Mouse (Mus musculus) lung, embryonic 16.5 days (tissue): ENCODE measurements around the gene Tbc1d22b. TPM values are rescaled to one million over a fixed set of nuclear protein-coding genes. Genes with fewer than 3 reads are reported as not detected.
A peak's percentile ranks its signal among the peaks of the same experiment; 100 is the strongest.
"Not testable (repeated sequence)": the region's sequence is repeated elsewhere in the genome, so short reads cannot be mapped to it uniquely, and the experiment has no call there.

ENCODE experiments used
- ATAC-seq: fragments of 200-750 bp; cut with Nextera tagmentation; 2 replicates; pipeline ENCODE4 v1.8.0; 2017; ENCODE audit warnings: low read depth, mild to moderate bottlenecking, moderate library complexity
- H3K27ac ChIP-seq: fragments of 300-500 bp; sonication (generic); 2 replicates; pipeline ENCODE4 v1.5.1; 2014; ENCODE audit warnings: mild to moderate bottlenecking, control low read depth, low read length
- H3K27me3 ChIP-seq: fragments of 300-500 bp; sonication (generic); 2 replicates; pipeline ENCODE4 v1.6.1; 2014; ENCODE audit warnings: low read depth, low read length, mixed read lengths; ENCODE audit not compliant: control insufficient read depth, insufficient read depth
- H3K36me3 ChIP-seq: fragments of 300-500 bp; sonication (generic); 2 replicates; pipeline ENCODE4 v1.6.1; 2014; ENCODE audit warnings: low read length; ENCODE audit not compliant: control insufficient read depth, insufficient read depth
- H3K4me1 ChIP-seq: fragments of 300-500 bp; sonication (generic); replicated peaks from 2 replicates; pipeline ENCODE4 v1.6.1; 2014; ENCODE audit warnings: low read length, mixed read lengths; ENCODE audit not compliant: control insufficient read depth, insufficient read depth
- H3K4me2 ChIP-seq: fragments of 300-500 bp; sonication (generic); 2 replicates; pipeline ENCODE4 v1.6.1; 2014; ENCODE audit warnings: low read depth, low read length, control low read depth
- H3K4me3 ChIP-seq: fragments of 300-500 bp; sonication (generic); 2 replicates; pipeline ENCODE4 v1.5.1; 2014; ENCODE audit warnings: mild to moderate bottlenecking, low read length, control low read depth
- H3K9ac ChIP-seq: fragments of 300-500 bp; sonication (generic); 2 replicates; pipeline ENCODE4 v1.6.1; 2014; ENCODE audit warnings: low read length, control low read depth
- H3K9me3 ChIP-seq: fragments of 300-500 bp; sonication (generic); 2 replicates; pipeline ENCODE4 v1.6.1; 2016; ENCODE audit warnings: low read length; ENCODE audit not compliant: control insufficient read depth
- WGBS: fragments of 180-500 bp; shearing (Covaris S2); extraction: QIAGEN DNeasy Blood & Tissue Kit; methylation state at CpG from one replicate; pipeline ENCODE4 v1.1.7; 2014; 5-methylcytosine and 5-hydroxymethylcytosine counted together
- polyA plus RNA-seq: library from polyadenylated mRNA; unstranded; fragments of >200 nt; fragmentation: Nextera tagmentation; extraction: Ambion mirVana; gene quantifications from 2 replicates; pipeline ENCODE4 v1.2.1, GENCODE M21; 2015

Gene Tbc1d22b
- polyA plus RNA-seq, 1 experiment from 2014 or later = 14.9 TPM

DNA sequence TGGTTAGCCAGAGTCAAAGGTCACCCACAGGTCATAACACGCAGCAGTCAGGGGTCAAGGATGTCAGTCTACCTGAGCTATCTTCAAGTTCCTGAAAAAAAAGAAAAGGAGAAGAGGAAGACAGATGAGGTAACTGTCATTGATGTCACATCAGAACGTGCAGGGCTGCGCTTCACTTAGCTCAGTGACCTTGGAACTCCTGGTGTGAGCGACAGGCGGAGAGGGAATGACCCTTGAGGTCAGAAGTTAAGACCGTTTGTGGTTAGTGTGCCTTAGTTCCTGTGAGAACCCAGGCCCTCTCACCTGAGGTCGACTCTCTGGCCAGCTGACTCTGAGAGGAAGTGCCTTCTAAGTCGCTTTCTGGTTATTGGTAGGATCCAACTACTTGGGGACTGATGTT lies 38.9 kb upstream of the Tbc1d22b start:
- 50% methylated on average over 8 of the region's 8 CpGs for WGBS
- Histone ChIP-seq H3K4me3 (no peak overlapping the region), H3K36me3 (no peaks in the 10 kb centered on the region), H3K9ac (no peak overlapping the region), H3K4me2 (no peak overlapping the region), H3K9me3 (no peaks in the 10 kb centered on the region), H3K4me1 (peaks cover 2% of the 10 kb centered on the region; the same call in 1 of the 2 replicates), H3K27me3 (no peaks in the 10 kb centered on the region), H3K27ac (no peak overlapping the region)
- ATAC-seq = no peak

DNA sequence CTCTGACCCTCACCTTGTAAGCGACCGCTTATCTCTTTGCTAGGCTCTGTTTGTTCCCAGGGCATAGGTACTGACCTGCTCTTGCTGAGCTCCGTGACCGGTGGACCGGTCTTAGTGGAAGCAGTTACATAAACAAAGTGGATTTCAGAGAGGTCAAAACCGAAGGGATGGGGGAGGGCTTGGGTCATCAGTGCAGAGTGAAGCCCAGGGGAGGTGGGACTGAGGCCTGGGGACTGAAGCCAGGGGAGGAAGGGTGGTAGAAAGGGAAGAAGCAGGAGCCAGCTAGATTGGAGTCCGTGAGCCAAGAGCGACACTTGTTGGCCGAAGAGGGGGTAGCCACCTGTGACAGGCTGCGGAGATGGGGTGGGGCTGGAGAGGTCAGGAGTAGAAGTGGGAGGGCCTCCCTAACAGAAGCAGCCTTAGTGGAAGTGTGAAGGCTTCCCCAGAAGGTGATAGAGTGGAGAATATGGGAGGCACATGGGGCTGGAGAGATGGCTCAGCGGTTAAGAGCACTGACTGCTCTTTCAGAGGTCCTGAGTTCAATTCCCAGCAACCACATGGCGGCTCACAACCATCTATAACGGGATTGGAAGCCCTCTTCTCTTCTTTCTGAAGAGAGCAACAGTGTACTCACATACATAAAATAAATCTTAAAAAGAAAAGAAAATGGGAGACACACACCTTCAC lies 36.4 kb upstream of the Tbc1d22b start:
- H3K9ac ChIP-seq = no peak overlapping the region
- no peaks in the 10 kb centered on the region for H3K27me3 ChIP-seq
- no peaks in the 10 kb centered on the region for H3K36me3 ChIP-seq
- peak; percentile 82 for ATAC-seq
- peaks cover 2% of the 10 kb centered on the region; the same call in 1 of the 2 replicates for H3K4me1 ChIP-seq
- WGBS = 21% methylated on average over 13 of the region's 13 CpGs
- no peak overlapping the region for H3K4me2 ChIP-seq
- H3K27ac ChIP-seq = no peak overlapping the region
- H3K9me3 ChIP-seq = no peaks in the 10 kb centered on the region
- H3K4me3 ChIP-seq = no peak overlapping the region

DNA sequence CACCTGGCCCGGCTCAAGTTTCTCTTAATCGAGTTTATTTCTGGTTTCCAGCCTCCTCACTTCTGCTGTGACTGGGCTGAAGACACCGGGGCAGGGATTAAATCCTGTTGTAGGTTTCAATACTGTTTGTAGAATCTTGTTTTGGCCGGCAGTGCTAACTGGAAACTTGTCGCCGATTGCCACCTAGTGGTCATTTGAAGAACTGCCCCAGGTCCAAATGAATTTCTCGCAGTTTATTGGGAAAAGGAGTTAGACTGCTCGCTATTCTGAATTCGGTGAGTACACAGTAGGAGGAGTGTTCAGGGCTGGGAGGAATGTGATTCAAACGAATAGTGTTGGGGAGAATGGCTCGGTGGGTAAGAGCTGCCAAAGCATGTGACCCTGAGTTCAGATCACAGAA lies 35.1 kb upstream of the Tbc1d22b start:
- ATAC-seq = peak; percentile 39
- no peak overlapping the region for H3K27ac ChIP-seq
- WGBS = 2% methylated on average over 11 of the region's 11 CpGs
- H3K4me1 ChIP-seq = peaks cover 2% of the 10 kb centered on the region; the same call in 1 of the 2 replicates
- H3K4me2 ChIP-seq = no peak overlapping the region
- no peaks in the 10 kb centered on the region for H3K9me3 ChIP-seq
- no peak overlapping the region for H3K9ac ChIP-seq
- no peak overlapping the region for H3K4me3 ChIP-seq
- H3K27me3 ChIP-seq = no peaks in the 10 kb centered on the region
- no peaks in the 10 kb centered on the region for H3K36me3 ChIP-seq

DNA sequence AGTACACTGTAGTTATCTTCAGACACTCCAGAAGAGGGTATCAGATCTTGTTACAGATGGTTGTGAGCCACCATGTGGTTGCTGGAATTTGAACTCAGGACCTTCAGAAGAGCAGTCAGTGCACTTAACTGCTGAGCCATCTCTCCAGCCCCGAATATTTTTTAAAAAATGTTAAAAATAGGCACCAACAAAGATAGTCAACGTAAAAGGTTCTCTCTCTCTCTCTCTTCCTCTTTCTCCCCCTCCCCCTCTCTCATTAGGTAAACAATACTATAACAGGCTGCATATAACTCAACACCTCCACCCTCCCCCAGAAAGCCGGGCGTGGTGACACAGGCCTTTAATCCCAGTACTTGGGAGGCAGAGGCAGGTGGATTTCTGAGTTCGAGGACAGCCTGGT lies 30.9 kb upstream of the Tbc1d22b start:
- ATAC-seq, H3K27me3 ChIP-seq: not testable (repeated sequence)
- WGBS = 81% methylated on average over 5 of the region's 5 CpGs

DNA sequence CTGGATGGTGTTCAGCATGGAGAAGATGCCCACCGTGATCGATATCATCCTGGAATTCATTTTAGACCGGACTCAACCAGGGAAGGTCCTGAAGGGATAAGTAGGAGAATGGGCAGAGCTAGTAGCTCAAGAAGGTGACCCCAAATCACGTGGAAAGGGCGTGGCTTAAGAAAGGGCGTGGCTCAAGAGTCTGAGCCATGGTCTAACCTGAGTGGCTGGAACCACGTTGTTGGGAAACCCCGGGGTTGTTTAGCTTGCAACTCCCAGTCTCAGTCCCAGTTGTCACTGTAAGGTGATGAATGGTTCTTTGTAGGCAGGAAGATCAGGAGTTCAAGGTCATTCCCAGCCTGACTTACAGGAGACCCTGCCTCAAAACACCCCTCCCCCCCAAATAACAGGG lies 29.9 kb upstream of the Tbc1d22b start:
- WGBS = 66% methylated on average over 8 of the region's 8 CpGs
- no peak overlapping the region for H3K9ac ChIP-seq
- no peaks in the 10 kb centered on the region for H3K27me3 ChIP-seq
- no peak for ATAC-seq
- H3K4me3 ChIP-seq = no peak overlapping the region
- H3K4me1 ChIP-seq = no peaks in the 10 kb centered on the region
- H3K4me2 ChIP-seq = no peak overlapping the region
- H3K9me3 ChIP-seq = no peaks in the 10 kb centered on the region
- no peaks in the 10 kb centered on the region for H3K36me3 ChIP-seq
- no peak overlapping the region for H3K27ac ChIP-seq

More for the DNA sequence above, 30.9 kb upstream of the Tbc1d22b start:
- not testable (repeated sequence) for H3K4me3 ChIP-seq, H3K4me1 ChIP-seq, H3K9me3 ChIP-seq, H3K36me3 ChIP-seq, H3K4me2 ChIP-seq, H3K9ac ChIP-seq, H3K27ac ChIP-seq

DNA sequence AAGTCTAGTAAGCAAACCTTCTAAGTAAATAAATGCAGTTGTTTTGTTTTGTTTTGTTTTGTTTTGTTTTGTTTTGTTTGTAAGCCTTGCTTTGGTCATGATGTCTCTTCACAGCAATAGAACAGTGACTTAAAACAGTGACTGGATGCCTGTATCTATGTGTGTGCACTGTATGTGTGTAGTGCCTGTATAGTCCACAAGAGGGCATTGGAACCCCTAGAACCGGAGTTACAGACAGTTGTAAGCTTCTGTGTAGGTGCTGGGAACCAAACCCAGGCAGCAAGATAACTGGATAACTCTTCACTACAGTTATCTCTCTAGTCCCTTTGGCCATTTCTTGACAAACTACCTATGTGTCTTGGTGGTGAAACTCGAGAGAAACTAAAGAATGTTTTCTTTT lies 24.0 kb upstream of the Tbc1d22b start:
- no peaks in the 10 kb centered on the region for H3K36me3 ChIP-seq
- H3K9me3 ChIP-seq = no peaks in the 10 kb centered on the region
- H3K4me3 ChIP-seq = no peak overlapping the region
- H3K27me3 ChIP-seq = no peaks in the 10 kb centered on the region
- ATAC-seq = no peak
- H3K4me1 ChIP-seq = no peaks in the 10 kb centered on the region
- WGBS = 79% methylated on average over 2 of the region's 2 CpGs
- H3K27ac ChIP-seq = no peak overlapping the region
- H3K4me2 ChIP-seq = no peak overlapping the region
- no peak overlapping the region for H3K9ac ChIP-seq

DNA sequence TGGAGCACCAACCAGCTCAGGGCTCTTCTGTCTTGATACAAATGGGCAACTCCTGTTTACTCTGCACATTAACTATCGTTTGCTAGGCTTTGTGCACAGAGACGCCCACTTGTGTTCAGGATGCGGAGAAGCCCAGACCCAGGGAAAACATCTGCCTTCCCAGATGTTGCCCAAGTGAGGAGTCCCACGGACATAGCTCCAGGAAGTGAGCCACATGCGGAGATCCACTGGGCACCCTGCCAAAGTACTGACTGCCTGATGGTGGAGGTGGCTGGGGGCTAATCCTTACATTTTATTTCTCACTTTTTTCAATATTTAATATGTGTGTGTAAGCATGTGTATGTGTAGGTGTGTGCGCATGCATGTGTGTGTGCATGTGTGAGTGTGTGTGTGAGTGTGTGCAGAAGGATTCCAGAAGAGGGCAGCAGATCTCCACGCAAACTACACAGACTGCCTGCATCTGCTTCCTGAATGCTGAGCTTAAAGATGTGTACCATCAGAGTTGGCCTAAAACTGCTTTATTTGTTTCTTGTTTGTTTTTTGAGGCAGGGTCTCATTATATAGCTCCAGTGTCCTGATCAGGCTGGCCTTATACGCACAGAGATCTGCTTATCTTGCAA lies 20.9 kb upstream of the Tbc1d22b start:
- peak; percentile 15; the same call in 1 of the 2 replicates for ATAC-seq

DNA sequence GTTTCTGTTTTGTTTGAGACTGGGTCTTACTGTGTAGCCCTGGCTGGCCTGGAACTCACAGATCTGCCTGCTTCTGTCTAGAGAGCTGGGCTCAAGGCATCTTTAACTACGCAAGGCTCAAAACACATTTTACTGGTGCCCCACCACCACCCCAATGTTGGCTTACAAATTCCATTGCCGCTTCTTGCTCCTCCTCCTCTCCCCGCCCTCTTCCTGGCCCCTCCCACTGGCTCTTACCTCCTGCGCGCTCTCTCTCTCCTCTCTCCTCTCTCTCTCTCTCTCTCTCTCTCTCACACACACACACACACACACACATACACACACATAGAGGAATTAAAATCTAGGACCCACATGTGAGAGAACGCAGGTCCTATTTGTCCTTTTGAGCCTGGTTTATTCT lies 19.1 kb upstream of the Tbc1d22b start:
- no peak overlapping the region for H3K4me3 ChIP-seq
- no peak overlapping the region for H3K27ac ChIP-seq
- H3K9me3 ChIP-seq = no peaks in the 10 kb centered on the region
- H3K4me1 ChIP-seq = peaks cover 7% of the 10 kb centered on the region
- no peaks in the 10 kb centered on the region for H3K36me3 ChIP-seq
- H3K4me2 ChIP-seq = no peak overlapping the region
- no peak for ATAC-seq
- no peak overlapping the region for H3K9ac ChIP-seq
- 71% methylated on average over 6 of the region's 6 CpGs for whole genome bisulfite sequencing
- H3K27me3 ChIP-seq = no peaks in the 10 kb centered on the region

More for the DNA sequence above, 20.9 kb upstream of the Tbc1d22b start:
- Histone ChIP-seq H3K36me3 (no peaks in the 10 kb centered on the region), H3K27me3 (no peaks in the 10 kb centered on the region), H3K27ac (no peak overlapping the region), H3K4me3 (no peak overlapping the region), H3K9ac (no peak overlapping the region), H3K9me3 (no peaks in the 10 kb centered on the region), H3K4me1 (peaks cover 7% of the 10 kb centered on the region), H3K4me2 (no peak overlapping the region)
- WGBS = 64% methylated on average over 8 of the region's 8 CpGs

DNA sequence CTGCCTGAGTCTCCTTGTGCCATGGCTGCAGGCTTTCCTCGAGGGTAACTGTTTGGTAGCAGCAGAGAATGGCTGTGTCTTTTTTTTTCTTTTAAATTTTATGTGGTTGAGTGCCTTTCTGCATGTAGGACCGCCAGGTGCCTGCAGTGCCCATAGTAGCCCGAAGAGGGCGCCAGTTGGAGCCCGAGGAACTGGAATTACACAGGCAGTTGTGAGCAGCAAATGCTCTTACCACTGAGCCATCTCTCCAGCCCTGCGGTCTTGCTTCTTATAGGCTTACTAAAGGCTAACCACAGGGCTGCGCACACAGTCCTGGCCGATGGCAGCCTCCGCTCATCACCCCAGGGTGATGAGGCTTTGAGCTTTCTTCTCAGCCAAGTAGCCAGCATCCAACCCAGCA lies 18.3 kb upstream of the Tbc1d22b start:
- no peak overlapping the region for H3K27ac ChIP-seq

More for the DNA sequence above, 18.3 kb upstream of the Tbc1d22b start:
- Histone ChIP-seq H3K36me3 (no peaks in the 10 kb centered on the region), H3K4me3 (no peak overlapping the region), H3K9ac (no peak overlapping the region), H3K9me3 (no peaks in the 10 kb centered on the region), H3K4me1 (peaks cover 7% of the 10 kb centered on the region), H3K4me2 (no peak overlapping the region), H3K27me3 (no peaks in the 10 kb centered on the region)
- WGBS = 75% methylated on average over 9 of the region's 9 CpGs
- ATAC-seq = no peak
